Mouse (Mus musculus) kidney, adult 2 months (tissue): Measurements from ENCODE around the gene Pdia5. TPM values are rescaled to one million over a fixed set of nuclear protein-coding genes. Genes with fewer than 3 reads are reported as not detected.

Source experiments
- DNase-seq: peaks from one replicate; pipeline ENCODE4 v3.0.0; 2021
- H3K27ac ChIP-seq: fragments of 200-500 bp; 2 replicates; pipeline ENCODE4 v1.5.1; 2012; ENCODE audit warnings: low read depth, low read length, control low read depth, inconsistent platforms; ENCODE audit not compliant: insufficient read depth
- H3K27me3 ChIP-seq: fragments of 200-500 bp; replicated peaks from 2 replicates; pipeline ENCODE4 v1.6.1; 2012; ENCODE audit warnings: mild to moderate bottlenecking, moderate library complexity, low read length, inconsistent platforms; ENCODE audit not compliant: control insufficient read depth, insufficient read depth
- H3K36me3 ChIP-seq: fragments of 200-500 bp; 2 replicates; pipeline ENCODE4 v1.6.1; 2012; ENCODE audit warnings: mild to moderate bottlenecking, moderate library complexity, low read length, inconsistent platforms; ENCODE audit not compliant: control insufficient read depth, insufficient read depth
- H3K4me1 ChIP-seq: fragments of 200-500 bp; 2 replicates; pipeline ENCODE4 v1.6.1; 2011; ENCODE audit warnings: low read length; ENCODE audit not compliant: control insufficient read depth, insufficient read depth
- H3K4me3 ChIP-seq: fragments of 200-500 bp; 2 replicates; pipeline ENCODE4 v1.5.1; 2011; ENCODE audit warnings: mild to moderate bottlenecking, low read depth, low read length, control low read depth; ENCODE audit not compliant: insufficient read depth
- CTCF ChIP-seq: fragments of 200-500 bp; conservative IDR thresholded peaks from 2 replicates; pipeline ENCODE4 v1.5.1; 2011; ENCODE audit warnings: low read depth, mild to moderate bottlenecking, control low read depth, low read length, moderate library complexity, mixed read lengths; ENCODE audit not compliant: insufficient read depth, insufficient read length
- POLR2A ChIP-seq: fragments of 200-500 bp; IDR thresholded peaks from one replicate; pipeline ENCODE4 v1.6.1; 2011; ENCODE audit warnings: low read depth, low read length, control low read depth
- WGBS: fragments of 180-500 bp; shearing (Covaris S2); methylation state at CpG from one replicate; pipeline ENCODE4 v1.1.7; 2018; 5-methylcytosine and 5-hydroxymethylcytosine counted together
- polyA plus RNA-seq: library from polyadenylated mRNA; depleted of rRNA; stranded (reverse); fragments of >200 nt; gene quantifications from 2 replicates; pipeline ENCODE4 v1.2.3, GENCODE M21; 2012; rRNA removed

The Pdia5 gene
- 15.4 and 15.6 TPM in 2 replicates for polyA plus RNA-seq

DNA sequence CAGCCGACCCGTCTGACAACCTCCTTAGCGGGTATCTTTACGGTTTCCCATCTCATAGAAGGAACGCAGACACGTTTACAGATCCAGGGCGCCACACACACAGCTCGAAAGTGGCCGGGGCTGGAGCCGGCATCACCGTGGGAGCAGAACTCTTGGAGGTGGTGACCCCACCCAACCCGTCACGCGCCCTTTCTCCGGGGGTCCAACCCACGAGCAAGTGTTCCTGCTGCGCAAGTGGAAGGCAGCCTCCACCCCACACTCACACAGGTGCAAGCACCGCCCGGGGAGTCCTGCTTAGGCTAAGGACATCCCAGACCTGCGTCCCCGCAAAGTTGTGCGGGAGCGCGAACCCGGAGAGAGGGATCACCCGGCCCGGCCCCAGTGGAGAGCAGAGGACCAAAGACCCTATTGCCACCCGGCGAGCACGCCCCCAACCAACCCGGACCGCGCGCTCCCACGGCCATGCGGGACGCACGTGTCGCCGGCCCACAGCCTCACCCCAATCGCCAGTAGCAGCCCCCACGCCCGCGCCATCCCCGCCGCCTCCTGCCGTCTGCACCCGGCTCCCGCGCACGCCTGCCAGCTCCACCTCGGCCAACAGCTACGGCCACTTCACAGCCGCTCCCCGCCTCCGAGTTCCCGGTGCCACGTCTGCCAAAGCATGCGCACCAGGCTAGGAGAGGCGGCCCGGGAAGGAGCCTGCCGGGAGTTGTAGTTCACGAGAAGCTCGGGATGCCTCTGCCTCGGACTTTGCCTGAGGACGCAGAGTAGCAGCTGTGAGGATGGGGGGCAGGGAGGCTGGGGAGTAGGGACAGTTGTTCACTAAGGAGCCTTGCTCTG lies at the start of gene Pdia5:
Gene Pdia5 (minus strand): TSS at position 643 of the 840 bp plus-strand sequence.
- Histone ChIP-seq H3K27ac (0 out of 2 replicates have a peak within 1 kb of the TSS, but pooled peaks have one; percentile 7), H3K36me3 (no peaks in the 10 kb centered on the region), H3K27me3 (no peaks in the 10 kb centered on the region), H3K4me3 (peak within 1 kb of the TSS; percentile 76), H3K4me1 (peaks cover 7% of the 10 kb centered on the region; the same call in 1 of the 2 replicates)
- under 1% methylated on average over 65 of the region's 66 CpGs for WGBS
- DNase-seq: peak; percentile 97
- no peak for TF ChIP-seq CTCF
- TF ChIP-seq POLR2A: no peak

DNA sequence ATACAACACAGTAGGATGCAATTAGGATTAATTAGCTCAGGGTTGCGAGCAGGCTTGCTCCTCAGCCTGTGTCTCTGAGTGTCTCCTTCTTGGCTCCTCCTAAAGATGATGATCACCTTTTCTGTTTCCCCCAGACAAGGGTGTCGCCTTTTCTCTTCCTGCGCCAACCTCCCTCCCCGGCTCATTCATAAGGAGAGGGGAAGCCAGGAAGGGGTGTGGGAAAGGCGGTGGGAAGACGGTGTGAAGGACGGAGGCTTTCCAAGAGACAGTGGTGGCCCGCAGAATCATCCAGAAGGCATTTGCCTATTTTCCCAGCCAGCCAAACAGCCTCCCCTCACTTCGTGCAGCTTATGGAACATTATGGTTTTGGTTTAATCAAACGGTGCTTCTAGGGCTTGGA lies 48.4 kb upstream of the Pdia5 start:
- Histone ChIP-seq H3K4me3 (no peak overlapping the region), H3K4me1 (0 out of 2 replicates have a peak, but pooled peaks cover 2% of the 10 kb centered on the region), H3K27ac (no peak overlapping the region), H3K27me3 (no peaks in the 10 kb centered on the region; the same call in 1 of the 2 replicates), H3K36me3 (no peaks in the 10 kb centered on the region)
- WGBS: 61% methylated on average over 10 of the region's 10 CpGs
- TF ChIP-seq CTCF (no peak), POLR2A (no peak)
- DNase-seq: peak; percentile 57

DNA sequence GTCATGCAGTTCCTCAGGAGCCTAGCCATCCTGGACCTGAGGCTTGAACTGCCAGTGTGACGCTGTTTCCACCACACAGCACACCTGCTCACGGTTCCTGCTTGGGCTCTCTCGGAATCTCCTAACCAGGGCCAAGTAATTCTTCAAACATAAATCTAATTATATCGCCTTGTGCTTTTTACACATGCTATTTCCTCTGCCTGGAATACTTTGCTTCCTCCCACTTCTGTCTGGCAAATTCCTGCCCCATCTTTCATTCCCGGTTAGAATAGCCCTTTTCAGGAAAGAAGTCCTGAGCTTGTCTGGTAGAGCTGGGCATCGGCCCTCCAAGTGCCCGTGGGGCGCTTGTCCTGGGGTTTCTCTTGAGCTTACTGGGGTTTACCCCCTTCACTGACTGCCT lies 47.0 kb upstream of the Pdia5 start:
- WGBS: 72% methylated on average over 8 of the region's 8 CpGs
- no peak overlapping the region for H3K27ac ChIP-seq
- 0 out of 2 replicates have a peak, but pooled peaks cover 2% of the 10 kb centered on the region for H3K4me1 ChIP-seq
- H3K4me3 ChIP-seq: no peak overlapping the region
- peak; percentile 50 for DNase-seq
- TF ChIP-seq CTCF: no peak
- H3K36me3 ChIP-seq: no peaks in the 10 kb centered on the region
- no peaks in the 10 kb centered on the region; the same call in 1 of the 2 replicates for H3K27me3 ChIP-seq

DNA sequence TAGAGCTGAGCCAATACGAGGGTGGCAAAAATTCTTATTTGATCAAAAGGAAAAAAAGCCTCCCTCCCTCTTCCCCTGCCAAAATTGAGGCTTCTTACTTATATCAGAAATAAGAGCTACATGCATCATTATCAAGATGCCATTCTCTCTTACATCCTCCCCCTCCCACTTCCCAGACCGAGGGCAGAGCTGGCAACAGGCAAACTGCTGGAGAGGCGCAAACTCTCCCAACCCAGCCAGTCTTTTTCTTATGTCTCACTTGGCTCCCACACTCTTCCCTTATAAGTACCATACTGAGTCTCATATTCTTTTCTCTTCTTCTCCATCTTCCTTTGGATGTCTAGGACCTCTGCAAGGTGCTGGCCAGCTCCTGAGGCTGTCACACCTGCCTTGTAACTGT lies 44.0 kb upstream of the Pdia5 start:
- Histone ChIP-seq H3K4me3 (no peak overlapping the region), H3K4me1 (no peaks in the 10 kb centered on the region), H3K36me3 (no peaks in the 10 kb centered on the region), H3K27ac (no peak overlapping the region), H3K27me3 (no peaks in the 10 kb centered on the region)
- TF ChIP-seq CTCF: no peak
- TF ChIP-seq POLR2A: no peak
- DNase-seq: no peak
- 63% methylated on average over 3 of the region's 3 CpGs for WGBS

DNA sequence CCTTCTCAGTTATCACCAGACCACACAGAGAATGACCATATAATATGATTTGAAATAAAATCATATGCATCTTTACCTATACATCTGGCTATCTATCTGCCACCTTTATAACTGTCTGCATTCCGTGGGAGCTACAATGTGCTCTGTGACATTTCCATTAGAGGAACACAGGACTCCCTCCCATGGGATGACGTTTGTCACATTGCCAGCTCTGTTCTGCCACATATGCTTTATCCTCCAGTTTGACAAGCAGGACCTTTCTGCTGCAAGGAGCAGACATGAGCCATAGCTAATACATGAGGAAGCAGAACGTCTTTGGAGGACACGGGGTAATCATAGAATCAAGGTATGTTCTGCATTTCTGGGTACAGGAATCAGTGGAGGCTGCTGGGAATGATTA lies 33.5 kb upstream of the Pdia5 start:
- no peak for TF ChIP-seq CTCF
- TF ChIP-seq POLR2A: no peak
- no peaks in the 10 kb centered on the region for H3K36me3 ChIP-seq
- H3K4me3 ChIP-seq: no peak overlapping the region
- DNase-seq: no peak
- WGBS: 54% methylated on average over 4 of the region's 4 CpGs
- H3K27ac ChIP-seq: no peak overlapping the region
- H3K4me1 ChIP-seq: peaks cover 3% of the 10 kb centered on the region; the same call in 1 of the 2 replicates
- H3K27me3 ChIP-seq: no peaks in the 10 kb centered on the region

DNA sequence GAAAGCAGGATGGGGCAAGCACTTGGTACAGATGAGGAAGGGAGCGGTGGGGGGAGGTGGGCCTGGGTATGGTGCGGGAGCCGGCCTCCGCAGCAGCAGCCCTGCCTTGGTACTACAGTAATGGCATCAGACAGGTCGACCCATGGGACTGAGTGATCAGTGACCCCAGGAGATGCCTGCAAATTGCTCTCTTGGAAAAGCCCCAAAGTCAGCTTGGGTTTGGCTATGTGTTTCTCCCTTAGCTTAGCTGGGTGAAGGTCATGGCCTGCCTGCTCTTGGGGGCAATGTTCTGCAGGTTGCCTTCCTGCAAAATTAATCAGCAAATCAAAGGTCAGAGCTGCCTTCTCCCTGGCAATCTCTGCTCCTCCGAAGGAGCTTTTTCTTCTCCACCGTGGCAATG lies 28.6 kb upstream of the Pdia5 start:
- DNase-seq: peak; percentile 92
- H3K4me1 ChIP-seq: peaks cover 18% of the 10 kb centered on the region
- 36% methylated on average over 7 of the region's 7 CpGs for WGBS
- no peak overlapping the region for H3K4me3 ChIP-seq
- H3K36me3 ChIP-seq: no peaks in the 10 kb centered on the region
- 0 out of 2 replicates have a peak overlapping the region, but pooled peaks have one; percentile 5 for H3K27ac ChIP-seq
- H3K27me3 ChIP-seq: no peaks in the 10 kb centered on the region
- no peak for TF ChIP-seq CTCF
- TF ChIP-seq POLR2A: no peak
